Mouse (Mus musculus): ENCODE measurements around the gene Prr7.

DNA sequence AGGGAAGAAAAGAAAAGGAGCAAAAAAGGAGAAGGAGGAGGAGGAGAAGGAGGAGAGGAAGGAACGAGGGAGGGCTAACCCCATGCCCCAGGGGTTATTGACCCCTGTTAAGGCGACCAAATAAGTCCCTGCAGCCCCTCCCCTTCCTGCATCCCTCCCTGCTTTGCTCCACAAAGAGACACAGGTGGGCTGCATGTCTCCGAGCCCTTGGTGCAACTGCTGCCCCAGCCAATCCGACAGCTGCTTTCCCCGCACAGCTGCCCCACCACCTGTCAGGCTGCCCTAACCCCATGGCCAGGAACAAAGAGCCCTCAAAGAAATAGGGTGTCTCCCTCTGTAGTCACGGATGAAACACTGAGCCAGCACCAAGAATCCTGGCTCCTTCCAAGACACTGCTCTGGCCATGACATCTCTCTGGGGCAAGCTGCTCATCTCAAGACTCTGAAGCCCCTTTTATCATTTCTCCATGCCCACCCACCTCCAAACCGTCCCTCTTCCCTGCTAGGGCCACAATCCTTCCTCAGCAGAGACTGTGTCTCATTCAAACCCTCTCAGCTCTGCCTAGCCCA is 20.5 kb downstream of the Prr7 start:
- TF ChIP-seq CTCF (conservative IDR thresholded peaks at IDR 0.05 in 1 of 2, IDR thresholded peaks at IDR 0.05 in 1 of 2; ENCODE audit: low read depth in 2 of 2, low read length in 2 of 2): no peak
- TF ChIP-seq POLR2A (IDR thresholded peaks at IDR 0.05; ENCODE audit: low read depth, low read length): no peak
- no peak for TF ChIP-seq SMC3 (IDR thresholded peaks at IDR 0.05; ENCODE audit: low read depth, low read length)
- no peak for TF ChIP-seq EP300 (IDR thresholded peaks at IDR 0.05; ENCODE audit: low read length)
- TF ChIP-seq ETS1 (conservative IDR thresholded peaks at IDR 0.05; ENCODE audit: low read depth, low read length): no peak
- no peak for TF ChIP-seq MAZ (IDR thresholded peaks at IDR 0.05; ENCODE audit: low read depth, low read length)
- TF ChIP-seq MXI1 (IDR thresholded peaks at IDR 0.05; ENCODE audit: low read depth, low read length): no peak
- TF ChIP-seq JUND (conservative IDR thresholded peaks at IDR 0.05; ENCODE audit: low read depth, low read length): no peak
- TF ChIP-seq USF1 (IDR thresholded peaks at IDR 0.05; ENCODE audit: low read depth, low read length): no peak
- TF ChIP-seq ELF1 (IDR thresholded peaks at IDR 0.05; ENCODE audit: low read depth, low read length): no peak
- TF ChIP-seq IRF4 (IDR thresholded peaks at IDR 0.05; ENCODE audit: low read depth, low read length): no peak
- no peak for TF ChIP-seq NRF1 (IDR thresholded peaks at IDR 0.05; ENCODE audit: low read depth, low read length)
- TF ChIP-seq MEF2A (IDR thresholded peaks at IDR 0.05; ENCODE audit: borderline replicate concordance, low read depth, low read length): no peak
